Mouse (Mus musculus): Measurements from ENCODE around the gene Mrps27. TPM values are rescaled to one million over a fixed set of nuclear protein-coding genes. Genes with fewer than 3 reads are reported as not detected.

Gene Mrps27
- 30.3 TPM for polyA plus RNA-seq (2017; shearing (Covaris generic))

GRCm38 (mm10) chr13:99344599-99345575 lies at the start of gene Mrps27, which contains the start of gene Ptcd2:
Gene Mrps27 (plus strand): TSS chr13:99344786.
Gene Ptcd2 (minus strand): TSS chr13:99344705.

Other genes starting within 250 kb of the Mrps27 start
- 0.05 TPM for gene Zfp366, start 160.0 kb upstream of the Mrps27 start, polyA plus RNA-seq (2017; shearing (Covaris generic))
- gene Ptcd2, start 81 bp upstream of the Mrps27 start, polyA plus RNA-seq (2017; shearing (Covaris generic)): 76.1 TPM
- gene Map1b, start 171.8 kb downstream of the Mrps27 start, polyA plus RNA-seq (2017; shearing (Covaris generic)): 0.33 TPM

Measured in CD4-positive, CD25-positive, alpha-beta regulatory T cell, adult 9 weeks (primary cell).